ENCODE assay signal across 9 mouse cellular contexts in genomic region chr9:14246016-14246799, GRCm38 (mm10). TPM values are rescaled to one million over a fixed set of nuclear protein-coding genes. Genes with fewer than 3 reads are reported as not detected.
DNase-seq lines count a peak whose midpoint lies in the region; ATAC-seq and TF ChIP-seq lines count a peak whose summit lies in the region.
"Had no signal": no experiment of that assay in that cellular context is flagged by ENCODE, and none has a peak within 500 bp of the region (broad histone marks: within the 10 kb centered on the region; RNA-seq: fewer than 3 reads in every experiment).

No protein-coding gene starts in this region.

- WGBS in kidney, embryonic 14.5 days: 9% methylated on average over 11 of the region's 11 CpGs
- WGBS in liver, postnatal 0 days (ENCODE audit: insufficient replicate concordance): 49% methylated on average over 11 of the region's 11 CpGs

- H3K36me3 ChIP-seq in kidney, embryonic 14.5 days (ENCODE audit: control insufficient read depth, insufficient read depth, low read length): no peaks in the 10 kb centered on the region
- no peaks in the 10 kb centered on the region for H3K36me3 ChIP-seq in liver, postnatal 0 days (replicated peaks; ENCODE audit: insufficient read depth, low read length)
- H3K36me3 ChIP-seq: liver, embryonic 15.5 days had no signal

- no peak overlapping the region; the same call in 1 of the 2 replicates for H3K4me2 ChIP-seq in kidney, embryonic 14.5 days (replicated peaks; ENCODE audit: low read depth, low read length)
- no peak overlapping the region for H3K4me2 ChIP-seq in liver, postnatal 0 days (ENCODE audit: low read depth, low read length)
- H3K4me2 ChIP-seq: liver, embryonic 15.5 days had no signal

- no peak overlapping the region for H3K4me3 ChIP-seq in kidney, embryonic 14.5 days (ENCODE audit: low read length)
- H3K4me3 ChIP-seq in liver, postnatal 0 days (ENCODE audit: low read depth, low read length): no peak overlapping the region
- H3K4me3 ChIP-seq: liver, embryonic 15.5 days had no signal

- ATAC-seq in kidney, embryonic 14.5 days (ENCODE audit: low FRiP score, low TSS enrichment): peak; percentile 91
- peak; percentile 78 for ATAC-seq in liver, postnatal 0 days

- TF ChIP-seq CTCF in liver, postnatal 0 days (IDR thresholded peaks at IDR 0.05; ENCODE audit: low read depth): no peak

- no peaks in the 10 kb centered on the region for H3K27me3 ChIP-seq in kidney, embryonic 14.5 days (ENCODE audit: control insufficient read depth, insufficient read depth, low read length)
- H3K27me3 ChIP-seq in liver, postnatal 0 days (ENCODE audit: insufficient read depth, low read length): no peaks in the 10 kb centered on the region
- H3K27me3 ChIP-seq: liver, embryonic 15.5 days had no signal

- peak; percentile 21 to 37 for DNase-seq in adrenal gland, adult (ENCODE audit: inconsistent age in 2 of 2, low spot score in 1 of 2)
- DNase-seq in adrenal gland, adult 18-20 months (ENCODE audit: low spot score in 2 of 2): no peak
- peak; percentile 29 for DNase-seq in urinary bladder, postnatal 14 days (ENCODE audit: low spot score)
- DNase-seq in urinary bladder, postnatal 4 days (ENCODE audit: low spot score in 2 of 2): no peak
- peak; percentile 47 for DNase-seq in liver, postnatal 0 days
- peak; percentile 27 for DNase-seq in retina, postnatal 7 days (ENCODE audit: low read depth, low spot score)
- no peak for DNase-seq in cerebellum, postnatal 36 days

- no peaks in the 10 kb centered on the region for H3K9me3 ChIP-seq in kidney, embryonic 14.5 days (ENCODE audit: control insufficient read depth, low read length)
- no peaks in the 10 kb centered on the region for H3K9me3 ChIP-seq in liver, postnatal 0 days (ENCODE audit: low read length)
- H3K9me3 ChIP-seq: liver, embryonic 15.5 days had no signal

- no peak for TF ChIP-seq EP300 in liver, postnatal 0 days (IDR thresholded peaks at IDR 0.05; ENCODE audit: low read depth)

- H3K4me1 ChIP-seq in kidney, embryonic 14.5 days (ENCODE audit: control insufficient read depth, insufficient read depth, low read length): peaks cover 27% of the 10 kb centered on the region
- H3K4me1 ChIP-seq in liver, postnatal 0 days (ENCODE audit: insufficient read depth): peaks cover 13% of the 10 kb centered on the region

- H3K27ac ChIP-seq in kidney, embryonic 14.5 days (ENCODE audit: low read depth, low read length): peak overlapping the region; percentile 74
- no peak overlapping the region for H3K27ac ChIP-seq in liver, postnatal 0 days (ENCODE audit: low read depth)
- H3K27ac ChIP-seq: liver, embryonic 15.5 days had no signal

- H3K9ac ChIP-seq in kidney, embryonic 14.5 days (ENCODE audit: low read depth, low read length): no peak overlapping the region
- no peak overlapping the region for H3K9ac ChIP-seq in liver, postnatal 0 days (replicated peaks)
- H3K9ac ChIP-seq: liver, embryonic 15.5 days had no signal

RNA-seq across cellular contexts. Expression of gene Sesn3, which starts 28.7 kb away (rescaled TPM):
- total RNA-seq in adrenal gland, adult 18-20 months (2021): 10 to 100 TPM; 40.6 to 66.1 TPM
- polyA plus RNA-seq in kidney, embryonic 14.5 days (2014; fragmentation: Nextera tagmentation; extraction: Ambion mirVana): 35.7 and 39.4 TPM in 2 replicates
- 3.4 and 3.7 TPM in 2 replicates for polyA plus RNA-seq in liver, postnatal 0 days (2015; fragmentation: Nextera tagmentation; extraction: Ambion mirVana)

Comparison
In these comparisons a context has a peak if more than half of its experiments do, and no peak if none do; other contexts are left out.
1. DNase-seq: peak in adrenal gland, adult (2 of 2), urinary bladder, postnatal 14 days (single experiment), liver, postnatal 0 days (single experiment) and retina, postnatal 7 days (single experiment); none in adrenal gland, adult 18-20 months (0 of 2), urinary bladder, postnatal 4 days (0 of 2) and cerebellum, postnatal 36 days (0 of 2).